Mouse (Mus musculus): ENCODE measurements at regions not wholly inside any gene's neighbourhood (a gene's known extent, or its start where the extent isn't known, plus 50 kb on each side); places are given as distances from the start of the nearest gene placed in this dataset.

GRCm38 (mm10) chr5:120030904-120031303 is 85.4 kb upstream of the Rbm19 start:
- Histone ChIP-seq H3K27ac (replicated peaks) (no peak overlapping the region), H3K27me3 (peaks cover 5% of the 10 kb centered on the region; the same call in 1 of the 2 replicates), H3K36me3 (no peaks in the 10 kb centered on the region), H3K4me3 (replicated peaks) (no peak overlapping the region), H3K9me3 (replicated peaks) (no peaks in the 10 kb centered on the region), H3K4me1 (peaks cover 17% of the 10 kb centered on the region; the same call in 1 of the 2 replicates), H3K9ac (no peak overlapping the region), H3K4me2 (replicated peaks) (peak overlapping the region; percentile 11; the same call in 1 of the 2 replicates)
- ATAC-seq (ENCODE audit: insufficient number of reproducible peaks, low FRiP score, low TSS enrichment, low read depth), result no peak
- 31% methylated on average over 15 of the region's 15 CpGs for WGBS

DNA sequence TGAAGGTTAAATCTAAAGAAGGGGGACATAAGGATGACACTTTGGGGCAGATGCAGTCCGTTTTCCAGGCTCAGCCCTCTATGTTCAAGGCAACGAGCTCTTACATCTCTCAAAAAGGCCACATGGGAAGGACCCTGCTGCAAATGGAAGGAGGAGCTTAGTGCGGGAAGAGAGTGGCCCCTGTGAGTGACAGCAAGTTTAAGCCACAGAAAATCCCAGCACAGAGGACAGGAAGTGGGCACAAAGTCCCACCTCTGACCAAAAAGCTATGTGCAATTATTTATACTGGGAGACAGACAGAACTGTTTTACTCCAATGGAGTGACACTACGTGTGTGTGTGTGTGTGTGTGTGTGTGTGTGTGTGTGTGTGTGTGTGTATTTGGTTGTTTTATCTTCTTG is 84.7 kb upstream of the Rbm19 start:
- 44% methylated on average over 4 of the region's 4 CpGs for WGBS
- H3K27me3 ChIP-seq, result peaks cover 5% of the 10 kb centered on the region; the same call in 1 of the 2 replicates

GRCm38 (mm10) chr5:120034499-120035077 is 81.7 kb upstream of the Rbm19 start:
- H3K4me2 ChIP-seq (replicated peaks), result no peak overlapping the region
- H3K9ac ChIP-seq, result no peak overlapping the region
- H3K9me3 ChIP-seq (replicated peaks), result no peaks in the 10 kb centered on the region
- no peak for ATAC-seq (ENCODE audit: insufficient number of reproducible peaks, low FRiP score, low TSS enrichment, low read depth)
- H3K4me3 ChIP-seq (replicated peaks), result no peak overlapping the region
- WGBS, result 7% methylated on average over 13 of the region's 13 CpGs
- no peak overlapping the region for H3K27ac ChIP-seq (replicated peaks)
- H3K36me3 ChIP-seq, result no peaks in the 10 kb centered on the region
- H3K27me3 ChIP-seq, result peaks cover 5% of the 10 kb centered on the region; the same call in 1 of the 2 replicates
- H3K4me1 ChIP-seq, result peaks cover 17% of the 10 kb centered on the region; the same call in 1 of the 2 replicates

More for the DNA sequence above, 84.7 kb upstream of the Rbm19 start:
- H3K4me2 ChIP-seq (replicated peaks), result no peak overlapping the region
- H3K9ac ChIP-seq, result no peak overlapping the region
- no peak overlapping the region for H3K27ac ChIP-seq (replicated peaks)
- no peaks in the 10 kb centered on the region for H3K36me3 ChIP-seq
- H3K9me3 ChIP-seq (replicated peaks), result no peaks in the 10 kb centered on the region
- peaks cover 17% of the 10 kb centered on the region; the same call in 1 of the 2 replicates for H3K4me1 ChIP-seq
- ATAC-seq (ENCODE audit: insufficient number of reproducible peaks, low FRiP score, low TSS enrichment, low read depth), result no peak
- no peak overlapping the region for H3K4me3 ChIP-seq (replicated peaks)

DNA sequence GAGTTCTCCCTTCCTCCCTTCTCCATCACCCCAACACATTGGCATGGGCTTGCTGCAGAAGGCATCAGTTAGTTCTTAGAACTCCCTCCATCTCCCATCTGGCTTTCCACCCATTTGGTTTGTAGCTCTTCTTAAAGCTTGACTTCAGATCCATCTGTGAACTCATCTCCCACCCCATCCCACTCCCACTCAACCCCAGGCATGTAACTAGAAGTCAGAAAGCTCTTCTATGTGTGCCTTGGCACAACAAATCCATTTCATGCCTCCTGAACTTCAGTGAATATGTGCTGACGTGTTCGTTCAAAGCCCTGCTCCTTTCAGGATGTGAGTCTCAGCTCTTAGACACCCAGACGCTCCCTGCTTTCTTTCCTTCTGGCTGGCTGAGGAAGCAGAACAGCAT is 81.0 kb upstream of the Rbm19 start:
- no peak overlapping the region for H3K4me3 ChIP-seq (replicated peaks)
- no peaks in the 10 kb centered on the region for H3K36me3 ChIP-seq
- H3K9ac ChIP-seq, result no peak overlapping the region
- ATAC-seq (ENCODE audit: insufficient number of reproducible peaks, low FRiP score, low TSS enrichment, low read depth), result no peak
- no peaks in the 10 kb centered on the region for H3K9me3 ChIP-seq (replicated peaks)
- H3K4me2 ChIP-seq (replicated peaks), result no peak overlapping the region
- H3K27ac ChIP-seq (replicated peaks), result no peak overlapping the region
- H3K4me1 ChIP-seq, result peaks cover 17% of the 10 kb centered on the region; the same call in 1 of the 2 replicates
- H3K27me3 ChIP-seq, result peaks cover 5% of the 10 kb centered on the region; the same call in 1 of the 2 replicates
- 63% methylated on average over 3 of the region's 3 CpGs for WGBS

DNA sequence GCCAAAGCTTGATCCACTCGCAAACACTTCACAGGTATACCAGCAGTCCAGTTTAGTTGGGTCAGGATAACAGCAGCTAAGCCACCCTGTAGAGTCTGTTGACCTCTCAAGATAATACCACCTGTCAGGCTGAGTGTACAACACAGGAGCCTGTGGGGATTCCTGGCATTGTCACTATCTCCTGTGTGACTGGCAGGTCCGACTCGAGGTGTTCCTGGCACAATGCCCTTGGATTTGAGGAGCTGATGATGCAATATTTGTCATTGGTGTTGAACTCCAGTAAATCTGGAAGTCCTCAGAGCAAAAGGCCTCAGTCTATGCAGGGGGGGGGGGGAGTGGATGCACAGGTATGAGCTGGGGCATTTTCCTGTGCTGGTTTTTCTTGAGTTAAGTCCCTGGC is 78.5 kb upstream of the Rbm19 start:
- ATAC-seq (ENCODE audit: insufficient number of reproducible peaks, low FRiP score, low TSS enrichment, low read depth), result no peak
- H3K4me3 ChIP-seq (replicated peaks), result no peak overlapping the region

DNA sequence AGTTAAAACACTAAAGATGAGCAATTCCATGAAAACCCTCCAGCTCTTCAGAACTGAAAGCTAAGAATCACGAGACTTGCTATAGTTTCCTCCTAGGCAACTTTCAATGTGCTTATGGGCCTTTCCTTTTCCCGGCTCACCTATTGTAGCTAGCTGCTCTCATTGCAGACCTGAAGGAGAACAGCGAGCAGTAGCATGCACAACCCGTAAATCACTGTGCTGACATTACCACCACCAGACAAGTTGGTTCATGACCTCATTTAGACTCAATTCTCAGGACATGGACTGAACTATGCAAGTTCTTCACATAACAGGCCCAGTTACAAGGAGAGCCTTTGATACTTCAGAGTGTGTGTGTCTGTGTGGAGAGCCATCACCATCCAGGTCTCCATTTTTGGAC is 72.5 kb upstream of the Rbm19 start:
- ATAC-seq (ENCODE audit: insufficient number of reproducible peaks, low FRiP score, low TSS enrichment, low read depth), result no peak

More for the DNA sequence above, 78.5 kb upstream of the Rbm19 start:
- 87% methylated on average over 3 of the region's 3 CpGs for WGBS
- H3K4me1 ChIP-seq, result 0 out of 2 replicates have a peak, but pooled peaks cover 6% of the 10 kb centered on the region
- H3K4me2 ChIP-seq (replicated peaks), result no peak overlapping the region
- H3K9me3 ChIP-seq (replicated peaks), result no peaks in the 10 kb centered on the region
- H3K9ac ChIP-seq, result no peak overlapping the region
- H3K27ac ChIP-seq (replicated peaks), result no peak overlapping the region
- H3K27me3 ChIP-seq, result peaks cover 5% of the 10 kb centered on the region; the same call in 1 of the 2 replicates
- no peaks in the 10 kb centered on the region for H3K36me3 ChIP-seq

GRCm38 (mm10) chr5:120049063-120049781 is 67.0 kb upstream of the Rbm19 start:
- Histone ChIP-seq H3K4me1 (no peaks in the 10 kb centered on the region), H3K4me2 (replicated peaks) (no peak overlapping the region), H3K36me3 (no peaks in the 10 kb centered on the region), H3K9ac (no peak overlapping the region), H3K27ac (replicated peaks) (no peak overlapping the region), H3K9me3 (replicated peaks) (no peaks in the 10 kb centered on the region), H3K4me3 (replicated peaks) (no peak overlapping the region), H3K27me3 (no peaks in the 10 kb centered on the region)
- WGBS, result 74% methylated on average over 7 of the region's 7 CpGs
- ATAC-seq (ENCODE audit: insufficient number of reproducible peaks, low FRiP score, low TSS enrichment, low read depth), result no peak

More for the DNA sequence above, 72.5 kb upstream of the Rbm19 start:
- WGBS, result 81% methylated on average over 4 of the region's 4 CpGs
- Histone ChIP-seq H3K36me3 (no peaks in the 10 kb centered on the region), H3K27me3 (no peaks in the 10 kb centered on the region), H3K9ac (no peak overlapping the region), H3K4me3 (replicated peaks) (no peak overlapping the region), H3K4me2 (replicated peaks) (no peak overlapping the region), H3K9me3 (replicated peaks) (no peaks in the 10 kb centered on the region), H3K4me1 (no peaks in the 10 kb centered on the region), H3K27ac (replicated peaks) (no peak overlapping the region)

DNA sequence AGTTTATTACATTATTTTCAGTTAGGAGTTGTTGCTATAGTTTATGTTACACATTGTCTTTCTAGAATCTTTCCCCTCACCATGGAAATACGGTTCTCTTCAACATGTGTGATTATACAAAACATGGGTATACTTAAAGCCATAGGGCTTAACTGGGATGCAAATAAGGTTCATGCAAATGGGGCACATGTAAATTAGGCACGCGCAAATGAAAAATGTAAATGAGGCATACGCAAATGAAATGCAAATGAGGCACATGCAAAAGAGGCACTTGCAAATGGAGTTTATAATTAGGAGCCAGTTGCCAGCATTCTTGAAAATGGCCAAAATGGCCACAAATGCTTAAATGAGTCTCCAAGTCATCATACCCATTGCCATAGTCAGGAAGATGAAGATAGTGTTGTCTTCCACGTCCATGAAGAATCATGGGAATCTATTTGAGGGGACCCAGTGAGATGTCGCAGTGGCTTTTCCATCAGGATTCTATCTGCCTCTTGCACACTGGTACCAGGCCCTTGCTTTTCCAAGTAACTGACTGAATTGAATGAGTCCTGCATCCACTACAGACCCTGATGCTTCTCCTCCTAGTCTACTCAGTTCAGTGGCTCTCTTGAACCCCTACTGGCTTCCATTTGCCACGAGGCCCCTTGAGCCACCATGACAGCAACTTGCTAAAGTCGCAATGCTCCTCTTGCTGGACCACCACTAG is 65.4 kb upstream of the Rbm19 start:
- Histone ChIP-seq H3K4me1 (no peaks in the 10 kb centered on the region), H3K36me3 (no peaks in the 10 kb centered on the region), H3K9ac (no peak overlapping the region), H3K27ac (replicated peaks) (no peak overlapping the region), H3K27me3 (no peaks in the 10 kb centered on the region), H3K9me3 (replicated peaks) (no peaks in the 10 kb centered on the region), H3K4me3 (replicated peaks) (no peak overlapping the region), H3K4me2 (replicated peaks) (no peak overlapping the region)
- ATAC-seq (ENCODE audit: insufficient number of reproducible peaks, low FRiP score, low TSS enrichment, low read depth), result no peak
- WGBS, result 86% methylated on average over 8 of the region's 8 CpGs

DNA sequence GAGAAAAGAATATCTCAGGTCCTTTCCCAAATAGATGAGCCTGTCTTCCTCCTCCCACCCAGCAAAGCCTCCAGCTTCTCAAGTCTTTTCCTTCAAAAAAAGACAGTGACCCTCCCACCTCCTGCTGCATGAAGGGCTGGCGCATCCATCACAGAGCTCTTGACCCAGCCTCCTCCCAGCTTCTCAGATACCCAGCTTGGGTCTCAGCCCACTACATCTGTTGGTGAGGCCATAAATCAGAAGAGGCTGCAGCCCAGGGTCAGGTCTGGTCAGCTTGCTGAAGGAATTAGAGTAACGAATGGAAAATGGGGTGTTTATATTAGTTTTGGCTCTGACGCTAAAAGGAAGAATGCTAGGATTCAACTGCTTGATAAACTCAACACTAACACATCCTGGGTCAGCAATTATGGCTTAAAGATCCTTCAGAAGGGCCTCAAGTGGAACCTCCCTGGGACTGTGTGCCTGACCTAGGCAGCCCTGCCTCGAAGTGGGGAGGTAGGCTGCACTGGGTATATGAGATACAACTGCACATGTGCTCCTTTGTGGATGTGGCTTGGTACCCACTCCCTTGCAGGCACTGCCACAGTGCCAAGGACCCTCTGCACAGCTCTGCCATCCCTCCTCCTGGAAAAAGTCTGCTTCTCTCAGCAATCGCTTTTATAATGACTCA is 61.6 kb upstream of the Rbm19 start:
- H3K9me3 ChIP-seq (replicated peaks), result no peaks in the 10 kb centered on the region
- H3K36me3 ChIP-seq, result no peaks in the 10 kb centered on the region
- H3K4me3 ChIP-seq (replicated peaks), result no peak overlapping the region
- no peak for ATAC-seq (ENCODE audit: insufficient number of reproducible peaks, low FRiP score, low TSS enrichment, low read depth)
- H3K27me3 ChIP-seq, result no peaks in the 10 kb centered on the region
- H3K4me2 ChIP-seq (replicated peaks), result no peak overlapping the region
- no peak overlapping the region for H3K9ac ChIP-seq
- H3K4me1 ChIP-seq, result no peaks in the 10 kb centered on the region
- WGBS, result 92% methylated on average over 5 of the region's 5 CpGs
- no peak overlapping the region for H3K27ac ChIP-seq (replicated peaks)

All from embryonic facial prominence, embryonic 15.5 days (tissue).